Mouse (Mus musculus) heart, adult 2 months (tissue): ENCODE measurements around the gene Zzef1. TPM values are rescaled to one million over a fixed set of nuclear protein-coding genes. Genes with fewer than 3 reads are reported as not detected.
"Not testable (repeated sequence)": the region's sequence is repeated elsewhere in the genome, so short reads cannot be mapped to it uniquely, and the experiment has no call there.

Experiments
- DNase-seq, 2 experiments: peaks; one replicate each; pipeline ENCODE4 v3.0.0; 2021
- H3K27ac ChIP-seq: fragments of 200-600 bp; 2 replicates; pipeline ENCODE4 v1.8.1; 2022
- H3K27me3 ChIP-seq: fragments of 200-500 bp; 2 replicates; pipeline ENCODE4 v1.6.1; 2012; ENCODE audit warnings: mild to moderate bottlenecking, low read length, inconsistent platforms, mixed read lengths; ENCODE audit not compliant: control insufficient read depth, insufficient read depth
- H3K36me3 ChIP-seq: fragments of 200-500 bp; 2 replicates; pipeline ENCODE4 v1.6.1; 2012; ENCODE audit warnings: low read length, inconsistent platforms; ENCODE audit not compliant: control insufficient read depth, insufficient read depth
- H3K4me1 ChIP-seq: fragments of 200-500 bp; 2 replicates; pipeline ENCODE4 v1.6.1; 2011; ENCODE audit warnings: low read length; ENCODE audit not compliant: control insufficient read depth, insufficient read depth
- H3K4me3 ChIP-seq: fragments of 200-600 bp; 2 replicates; pipeline ENCODE4 v1.8.1; 2022
- H3K79me2 ChIP-seq: fragments of 200-500 bp; replicated peaks from 2 replicates; pipeline ENCODE4 v1.6.1; 2012; ENCODE audit warnings: mild to moderate bottlenecking, inconsistent platforms, low read length, moderate library complexity, mixed read lengths; ENCODE audit not compliant: control insufficient read depth, insufficient read depth
- H3K9ac ChIP-seq: fragments of 200-500 bp; 2 replicates; pipeline ENCODE4 v1.6.1; 2012; ENCODE audit warnings: low read depth, mild to moderate bottlenecking, control low read depth, inconsistent platforms, low read length, mixed read lengths
- CTCF ChIP-seq: fragments of 200-600 bp; IDR thresholded peaks from 2 replicates; pipeline ENCODE4 v1.8.1; 2022; ENCODE audit warnings: antibody characterized with exemption, mild to moderate bottlenecking, moderate library complexity
- EP300 ChIP-seq: fragments of 200-500 bp; IDR thresholded peaks from 2 replicates; pipeline ENCODE4 v1.6.1; 2011; ENCODE audit warnings: low read depth, low read length, control low read depth; ENCODE audit not compliant: insufficient read depth
- POLR2A ChIP-seq: fragments of 200-500 bp; IDR thresholded peaks from 2 replicates; pipeline ENCODE4 v1.6.1; 2011; ENCODE audit warnings: mild to moderate bottlenecking, low read depth, low read length, control low read depth; ENCODE audit not compliant: insufficient read depth
- WGBS: fragments of 180-500 bp; shearing (Covaris S2); methylation state at CpG from one replicate; pipeline ENCODE4 v1.1.7; 2018; 5-methylcytosine and 5-hydroxymethylcytosine counted together
- intact Hi-C: fragments of 180-260 bp; cut with DNase I; formaldehyde crosslinking; loops from one replicate; pipeline ENCODE4 v1.15.1; 2025
- polyA plus RNA-seq: library from polyadenylated mRNA; depleted of rRNA; stranded (reverse); fragments of >200 nt; gene quantifications from 2 replicates; pipeline ENCODE4 v1.2.3, GENCODE M21; 2012
- total RNA-seq, 2 experiments: library from RNA; stranded (reverse); gene quantifications; 2 replicates each; pipeline ENCODE4 v1.2.3; 2021

Zzef1 gene
- total and polyA plus RNA-seq, 3 experiments, result 14.1 to 17.5 (median 17.4) TPM

DNA sequence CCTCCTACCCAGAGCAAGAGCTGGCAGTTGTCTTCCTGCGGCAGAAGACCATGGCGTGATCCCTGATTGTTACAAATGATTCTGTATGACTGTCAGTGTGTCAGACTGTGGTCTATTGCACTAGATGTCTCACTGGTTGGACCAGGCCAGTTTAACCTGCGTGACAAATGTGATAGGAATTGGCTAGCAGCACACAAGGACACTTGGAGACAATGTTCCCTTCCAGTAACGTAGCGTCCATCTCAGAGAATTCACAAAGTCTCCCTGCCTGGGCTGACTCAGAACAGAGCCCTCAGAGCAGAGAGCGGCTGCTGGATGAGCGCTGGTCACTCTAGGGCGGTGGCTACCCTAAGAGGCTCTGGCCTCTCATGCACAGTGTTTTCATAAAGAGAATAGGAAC is 28.3 kb upstream of the Zzef1 start:
- Histone ChIP-seq H3K4me1 (no peaks in the 10 kb centered on the region), H3K27ac (no peak overlapping the region), H3K27me3 (no peaks in the 10 kb centered on the region), H3K36me3 (no peaks in the 10 kb centered on the region; the same call in 1 of the 2 replicates), H3K9ac (no peak overlapping the region), H3K4me3 (no peak overlapping the region), H3K79me2 (no peaks in the 10 kb centered on the region)
- WGBS, result 87% methylated on average over 8 of the region's 8 CpGs
- no peak for TF ChIP-seq CTCF
- no peak for TF ChIP-seq POLR2A
- TF ChIP-seq EP300, result no peak
- no peak for DNase-seq
- intact Hi-C loops, result no loop called here

GRCm38 (mm10) chr11:72769061-72769460 is 27.0 kb upstream of the Zzef1 start:
- no peaks in the 10 kb centered on the region for H3K4me1 ChIP-seq
- no peak overlapping the region for H3K9ac ChIP-seq
- no peak for DNase-seq
- intact Hi-C loops, result no loop called here
- 89% methylated on average over 3 of the region's 3 CpGs for WGBS
- no peak overlapping the region for H3K27ac ChIP-seq
- H3K79me2 ChIP-seq, result no peaks in the 10 kb centered on the region
- H3K36me3 ChIP-seq, result no peaks in the 10 kb centered on the region
- TF ChIP-seq CTCF (no peak), EP300 (no peak), POLR2A (no peak)
- no peaks in the 10 kb centered on the region for H3K27me3 ChIP-seq
- no peak overlapping the region for H3K4me3 ChIP-seq

DNA sequence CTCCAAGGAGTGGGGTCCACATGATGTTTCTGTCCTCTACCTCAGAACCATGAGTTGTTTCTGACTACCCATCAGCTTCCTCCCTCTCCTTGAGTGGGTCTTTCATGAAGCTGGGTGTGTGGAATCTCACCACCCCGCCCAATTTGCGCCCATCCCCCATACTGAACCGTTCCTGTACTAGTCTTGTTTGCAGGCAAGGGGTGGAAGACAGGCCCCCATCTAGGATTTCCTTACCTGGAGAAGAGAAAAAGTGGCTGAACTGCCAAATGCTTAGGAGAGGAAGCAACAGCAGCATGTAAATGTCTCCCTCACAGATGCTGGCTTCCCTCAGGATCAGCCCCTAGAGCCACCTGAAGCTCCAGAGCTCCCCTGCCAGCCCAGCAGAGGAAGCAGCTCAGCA is 25.7 kb upstream of the Zzef1 start:
- no peak for DNase-seq
- Histone ChIP-seq H3K79me2 (no peaks in the 10 kb centered on the region), H3K4me3 (no peak overlapping the region), H3K27me3 (no peaks in the 10 kb centered on the region), H3K27ac (no peak overlapping the region), H3K4me1 (no peaks in the 10 kb centered on the region), H3K9ac (no peak overlapping the region), H3K36me3 (no peaks in the 10 kb centered on the region)
- intact Hi-C loops, result no loop called here
- TF ChIP-seq POLR2A, result no peak
- 87% methylated on average over 3 of the region's 3 CpGs for WGBS

DNA sequence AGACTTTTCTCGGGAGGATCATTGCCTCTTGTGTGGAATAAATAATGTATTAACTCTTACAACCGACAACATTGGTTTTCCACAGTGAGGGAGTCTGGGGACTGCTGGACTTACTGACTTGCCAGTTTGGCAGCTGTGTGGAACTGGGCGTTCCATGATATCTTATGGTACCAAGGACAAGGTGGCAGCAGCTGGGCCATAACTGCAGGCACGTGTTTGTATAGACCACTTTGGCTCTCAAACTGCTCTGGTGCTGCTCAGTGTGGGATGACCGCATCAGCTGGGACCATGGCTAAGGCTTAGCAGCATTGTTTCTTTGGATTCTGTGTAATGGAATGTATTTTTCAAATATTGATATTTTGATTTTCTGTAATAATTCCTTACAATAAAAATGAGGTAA is 25.2 kb upstream of the Zzef1 start:
- H3K4me3 ChIP-seq, result no peak overlapping the region
- H3K27ac ChIP-seq, result no peak overlapping the region
- H3K36me3 ChIP-seq, result no peaks in the 10 kb centered on the region
- DNase-seq, result no peak
- intact Hi-C loops, result no loop called here
- H3K27me3 ChIP-seq, result no peaks in the 10 kb centered on the region
- no peak for TF ChIP-seq EP300
- TF ChIP-seq CTCF, result no peak
- no peak for TF ChIP-seq POLR2A
- 86% methylated on average over 5 of the region's 5 CpGs for WGBS
- no peak overlapping the region for H3K9ac ChIP-seq
- no peaks in the 10 kb centered on the region for H3K79me2 ChIP-seq
- no peaks in the 10 kb centered on the region for H3K4me1 ChIP-seq

DNA sequence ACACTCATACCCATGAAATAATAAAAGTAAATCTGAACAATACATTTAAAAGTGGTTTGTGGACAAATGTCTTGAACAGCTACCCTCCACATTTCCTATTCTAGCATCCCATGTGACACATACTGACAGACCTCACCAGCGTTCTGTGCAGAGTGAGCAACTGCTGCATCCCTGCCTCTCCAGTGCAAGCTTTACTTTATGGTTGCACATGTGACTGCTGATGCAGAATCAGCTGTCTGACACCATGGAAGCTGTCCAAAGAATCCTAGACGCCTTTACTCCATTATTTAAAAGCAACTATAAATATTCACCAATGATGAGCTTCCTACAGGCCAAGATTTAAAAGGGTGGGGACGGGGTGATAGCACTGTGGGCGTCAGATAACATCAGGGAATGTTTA is 24.6 kb upstream of the Zzef1 start:
- Histone ChIP-seq H3K27ac (no peak overlapping the region), H3K9ac (no peak overlapping the region), H3K36me3 (no peaks in the 10 kb centered on the region), H3K27me3 (no peaks in the 10 kb centered on the region), H3K4me1 (no peaks in the 10 kb centered on the region), H3K4me3 (no peak overlapping the region), H3K79me2 (no peaks in the 10 kb centered on the region)
- no peak for TF ChIP-seq EP300
- no peak for TF ChIP-seq CTCF
- TF ChIP-seq POLR2A, result no peak
- 51% methylated on average over 4 of the region's 4 CpGs for WGBS
- DNase-seq, result no peak
- intact Hi-C loops, result no loop called here

- WGBS, result 55% methylated on average over 1 of the region's 1 CpGs
- DNase-seq, H3K27me3 ChIP-seq, H3K4me1 ChIP-seq, intact Hi-C loops, H3K36me3 ChIP-seq, H3K9ac ChIP-seq, H3K4me3 ChIP-seq, H3K79me2 ChIP-seq, H3K27ac ChIP-seq: not testable (repeated sequence)
- TF ChIP-seq CTCF, result peak; percentile 47
Measured at GRCm38 (mm10) chr11:72772611-72773010, 23.4 kb upstream of the Zzef1 start.

GRCm38 (mm10) chr11:72778957-72779356 is 17.1 kb upstream of the Zzef1 start:
- TF ChIP-seq EP300 (no peak), CTCF (no peak), POLR2A (no peak)

More at GRCm38 (mm10) chr11:72778957-72779356, 17.1 kb upstream of the Zzef1 start:
- Histone ChIP-seq H3K4me1 (no peaks in the 10 kb centered on the region), H3K27ac (no peak overlapping the region), H3K27me3 (no peaks in the 10 kb centered on the region), H3K9ac (no peak overlapping the region), H3K4me3 (no peak overlapping the region), H3K36me3 (no peaks in the 10 kb centered on the region), H3K79me2 (no peaks in the 10 kb centered on the region)
- no peak for DNase-seq
- intact Hi-C loops, result no loop called here
